Mouse (Mus musculus): Measurements from ENCODE around the gene Clec9a.

Gene Clec9a

GRCm38 (mm10) chr6:129423734-129424072 is 15.0 kb downstream of the Clec9a start:
- peak; percentile 11 to 44 for DNase-seq (ENCODE audit: low spot score in 2 of 2)

- DNase-seq (ENCODE audit: low spot score in 2 of 2) = no peak
Observed at GRCm38 (mm10) chr6:129425217-129425616, 16.6 kb downstream of the Clec9a start.

GRCm38 (mm10) chr6:129425812-129426211 is 17.1 kb downstream of the Clec9a start:
- no peak for DNase-seq (ENCODE audit: low spot score in 2 of 2)

- DNase-seq (ENCODE audit: low spot score in 2 of 2) = no peak
Observed at GRCm38 (mm10) chr6:129427281-129427680, 18.6 kb downstream of the Clec9a start.

GRCm38 (mm10) chr6:129434239-129434638 is 25.6 kb downstream of the Clec9a start:
- DNase-seq (ENCODE audit: low spot score in 2 of 2) = peak; percentile 58 to 70

GRCm38 (mm10) chr6:129436025-129436424 is 27.4 kb downstream of the Clec9a start:
- no peak for DNase-seq (ENCODE audit: low spot score in 2 of 2)

GRCm38 (mm10) chr6:129438033-129438432 is 29.4 kb downstream of the Clec9a start:
- no peak for DNase-seq (ENCODE audit: low spot score in 2 of 2)

- DNase-seq (ENCODE audit: low spot score in 2 of 2) = no peak
Observed at GRCm38 (mm10) chr6:129449743-129450142, 41.1 kb downstream of the Clec9a start.

- no peak for DNase-seq (ENCODE audit: low spot score in 2 of 2)
Observed at GRCm38 (mm10) chr6:129451411-129452039, 42.9 kb downstream of the Clec9a start, which contains the start of gene Clec1a. Clec1a (minus strand) TSS chr6:129452000.

GRCm38 (mm10) chr6:129471386-129471785 is 62.7 kb downstream of the Clec9a start:
- DNase-seq (ENCODE audit: low spot score in 2 of 2) = no peak

- DNase-seq (ENCODE audit: low spot score in 2 of 2) = no peak
Observed at GRCm38 (mm10) chr6:129472627-129473026, 64.0 kb downstream of the Clec9a start.
